Mouse (Mus musculus): ENCODE measurements around the gene Gli2. TPM values are rescaled to one million over a fixed set of nuclear protein-coding genes. Genes with fewer than 3 reads are reported as not detected.

The Gli2 gene
- total RNA-seq, 2 experiments from 2014 or later: 3.3 to 4.5 TPM

DNA sequence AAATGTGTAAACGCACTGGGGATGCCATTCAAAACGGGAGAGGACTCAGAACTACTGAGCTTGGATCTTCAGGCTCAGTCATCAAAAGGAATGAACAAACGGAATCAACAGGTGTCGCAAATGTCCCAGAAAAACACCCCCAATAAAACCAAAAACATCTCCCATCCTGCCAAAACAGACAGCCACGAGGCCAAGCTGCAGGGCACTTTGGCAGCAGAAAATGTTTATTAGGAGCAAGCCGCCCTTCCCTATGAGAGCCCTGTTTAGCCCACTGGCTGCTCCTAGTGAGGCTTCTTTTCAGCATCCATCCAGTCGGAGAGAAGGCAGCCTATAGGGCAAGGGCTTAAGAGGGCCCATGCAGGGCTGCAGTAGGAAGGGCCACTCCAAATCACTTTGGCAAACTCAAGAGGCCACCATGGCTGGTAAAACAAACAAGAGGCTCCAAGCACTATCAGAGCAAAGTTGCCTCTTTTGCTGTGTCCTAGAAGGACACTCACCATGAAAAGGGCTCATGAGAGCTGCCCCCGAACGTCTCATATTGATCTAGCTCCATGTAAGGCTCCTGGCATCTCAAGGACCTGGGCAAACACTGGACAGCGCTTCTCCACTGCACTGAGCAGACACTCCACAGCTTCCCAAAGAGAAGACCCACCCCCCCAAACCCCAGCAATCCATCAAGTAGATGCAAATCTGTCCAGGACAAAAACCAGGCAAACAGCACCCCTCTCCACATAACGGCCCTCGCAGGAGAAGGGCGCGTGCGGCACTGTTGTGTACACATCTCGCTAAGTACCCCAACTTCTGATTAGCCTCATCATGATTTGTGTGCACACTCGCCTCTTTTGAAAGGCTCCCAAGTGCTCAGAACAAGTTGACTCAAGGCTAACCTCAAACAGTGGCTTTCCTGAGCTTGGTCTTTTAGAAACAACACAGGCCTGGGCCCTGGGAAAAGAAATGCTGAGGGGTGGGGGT is 139.7 kb downstream of the Gli2 start:
- intact Hi-C loops (cut with DNase I; ENCODE audit: low total_unique reads): no loop called here

DNA sequence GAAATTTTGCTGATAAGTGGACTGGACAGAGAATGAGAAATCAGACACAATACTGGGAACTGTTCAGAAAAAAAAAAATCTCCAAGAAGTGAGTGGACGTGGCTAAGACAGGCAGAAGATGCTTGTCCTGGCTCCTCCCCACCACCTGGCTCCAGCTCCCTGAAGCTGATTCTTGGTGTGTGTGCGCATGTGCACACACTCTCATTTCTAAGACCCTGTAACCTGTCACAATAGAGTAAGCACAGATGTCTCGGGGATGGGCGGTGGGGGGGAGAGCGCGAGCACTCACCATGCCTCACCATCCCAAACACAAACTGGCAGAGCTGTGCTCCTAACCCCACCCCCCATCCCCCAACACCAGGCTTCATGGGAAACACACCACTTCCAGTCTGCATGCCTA is 140.5 kb downstream of the Gli2 start:
- intact Hi-C loops (cut with DNase I; ENCODE audit: low total_unique reads): no loop called here
- no peak for DNase-seq

More for the DNA sequence above, 139.7 kb downstream of the Gli2 start:
- DNase-seq: no peak

GRCm38 (mm10) chr1:118911427-118911727 is 142.0 kb downstream of the Gli2 start:
- intact Hi-C loops (cut with DNase I; ENCODE audit: low total_unique reads): no loop called here
- no peak for DNase-seq

- intact Hi-C loops (cut with DNase I; ENCODE audit: low total_unique reads): no loop called here
- no peak for DNase-seq
Measured at GRCm38 (mm10) chr1:118910693-118911426, 142.6 kb downstream of the Gli2 start.

DNA sequence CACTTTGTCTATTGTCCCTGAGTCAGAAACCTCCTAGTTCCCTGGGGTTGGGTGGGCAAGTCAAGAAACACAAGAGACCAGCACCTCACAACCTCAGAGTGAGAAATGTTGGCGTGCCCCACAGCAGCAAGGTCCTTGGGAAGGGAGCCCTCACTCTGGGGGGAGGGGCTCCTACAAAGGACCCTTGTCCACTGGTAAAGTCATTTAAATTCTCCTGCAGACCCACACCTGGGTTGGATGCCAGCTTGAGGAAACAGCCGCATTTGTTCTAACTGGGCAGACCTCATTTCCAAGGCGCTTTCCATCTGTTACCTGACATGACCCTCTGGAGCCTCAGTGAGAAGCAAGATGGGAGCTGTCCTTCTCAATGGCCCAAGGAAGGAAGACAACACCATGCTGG is 144.4 kb downstream of the Gli2 start:
- intact Hi-C loops (cut with DNase I; ENCODE audit: low total_unique reads): no loop called here
- no peak for DNase-seq

- intact Hi-C loops (cut with DNase I; ENCODE audit: low total_unique reads): no loop called here
- no peak for DNase-seq
Measured at GRCm38 (mm10) chr1:118907574-118907973, 145.8 kb downstream of the Gli2 start.

- intact Hi-C loops (cut with DNase I; ENCODE audit: low total_unique reads): no loop called here
- DNase-seq: no peak
Measured at GRCm38 (mm10) chr1:118905319-118905718, 148.1 kb downstream of the Gli2 start.

DNA sequence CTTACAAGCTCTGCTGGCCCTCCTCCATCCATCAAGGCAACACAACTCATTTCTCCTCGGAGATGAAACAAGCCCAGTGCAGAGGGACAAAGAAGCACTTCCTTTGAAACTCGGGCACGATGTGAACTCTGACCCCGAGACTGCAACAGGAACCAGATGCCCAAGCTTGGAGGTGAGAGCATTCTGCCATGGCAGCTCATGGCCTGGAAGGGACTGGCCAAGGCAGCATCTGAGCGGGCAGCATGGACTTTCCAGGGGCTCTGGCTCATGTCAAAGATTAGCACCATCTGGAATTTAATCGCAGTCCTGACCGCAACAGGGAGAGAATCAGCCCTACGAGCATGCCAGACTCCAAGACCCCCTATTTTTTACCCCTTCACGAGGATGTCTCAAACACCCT is 148.5 kb downstream of the Gli2 start:
- no peak for DNase-seq
- intact Hi-C loops (cut with DNase I; ENCODE audit: low total_unique reads): no loop called here

DNA sequence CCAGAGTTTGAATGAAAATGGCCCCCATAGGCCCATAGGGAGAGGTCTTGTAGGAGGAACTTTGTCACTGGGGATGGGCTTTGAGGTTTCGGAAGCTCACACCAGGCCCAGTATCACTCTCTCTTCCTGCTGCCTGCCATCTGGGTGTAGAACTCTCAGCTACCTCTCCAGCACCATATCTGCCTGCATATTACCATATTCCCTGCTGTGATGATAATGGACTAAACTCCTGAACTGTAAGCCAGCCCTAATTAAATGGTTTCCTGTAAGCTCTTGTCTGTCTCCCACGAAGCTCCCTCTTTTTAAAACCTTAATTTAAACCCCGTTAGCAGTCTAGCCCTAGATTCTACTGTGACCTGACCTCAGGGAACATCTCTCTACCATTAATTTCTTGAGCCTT is 149.0 kb downstream of the Gli2 start:
- intact Hi-C loops (cut with DNase I; ENCODE audit: low total_unique reads): no loop called here
- DNase-seq: no peak

GRCm38 (mm10) chr1:118903742-118904141 is 149.7 kb downstream of the Gli2 start:
- DNase-seq: no peak

GRCm38 (mm10) chr1:118901868-118902586 is 151.4 kb downstream of the Gli2 start:
- intact Hi-C loops (cut with DNase I; ENCODE audit: low total_unique reads): no loop called here
- DNase-seq: no peak

More at GRCm38 (mm10) chr1:118903742-118904141, 149.7 kb downstream of the Gli2 start:
- intact Hi-C loops (cut with DNase I; ENCODE audit: low total_unique reads): no loop called here

DNA sequence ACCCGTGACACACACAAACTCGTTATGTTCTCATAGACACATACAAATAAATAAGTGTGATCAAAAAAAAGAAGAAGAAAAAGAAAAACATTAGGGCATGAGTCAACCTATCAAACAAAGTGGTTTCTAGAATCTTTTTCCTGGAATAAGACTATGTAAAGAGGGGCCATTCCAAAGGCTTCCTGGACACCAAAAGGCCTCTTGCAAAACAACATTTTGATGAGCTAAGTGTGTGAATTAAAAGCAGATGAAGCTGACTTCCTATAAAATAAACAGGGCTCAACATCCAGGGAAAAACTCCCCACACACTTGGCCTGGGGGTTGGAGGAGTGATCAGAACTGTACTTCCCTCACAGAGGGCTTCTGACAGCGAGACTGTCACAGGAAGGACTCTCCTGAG is 155.1 kb downstream of the Gli2 start:
- DNase-seq: no peak
- intact Hi-C loops (cut with DNase I; ENCODE audit: low total_unique reads): no loop called here

- intact Hi-C loops (cut with DNase I; ENCODE audit: low total_unique reads): no loop called here
- peak; percentile 79 for DNase-seq
Measured at GRCm38 (mm10) chr1:118895026-118895762, 158.2 kb downstream of the Gli2 start.

DNA sequence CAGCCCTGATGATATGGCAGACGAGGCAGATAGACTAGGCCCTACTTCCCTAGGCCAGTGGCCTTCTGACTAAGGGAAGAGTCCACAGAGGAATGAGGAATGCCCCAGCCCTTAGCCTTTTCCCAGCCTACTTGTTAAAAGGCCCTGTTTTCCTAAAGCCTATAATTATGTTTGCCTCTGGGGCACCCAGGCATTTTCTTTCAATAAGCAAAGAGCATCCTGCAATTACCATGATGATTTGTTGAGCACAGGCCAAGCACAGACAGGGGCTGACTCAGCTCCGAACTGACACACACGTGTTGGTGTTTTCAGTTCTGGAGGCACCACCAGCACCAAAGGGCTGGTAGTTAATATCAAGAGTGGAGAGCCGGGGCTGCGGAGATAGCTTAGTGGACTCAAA is 162.0 kb downstream of the Gli2 start:
- intact Hi-C loops (cut with DNase I; ENCODE audit: low total_unique reads): no loop called here

GRCm38 (mm10) chr1:118890125-118890875 is 163.1 kb downstream of the Gli2 start:
- intact Hi-C loops (cut with DNase I; ENCODE audit: low total_unique reads): no loop called here
- no peak for DNase-seq

More for the DNA sequence above, 162.0 kb downstream of the Gli2 start:
- DNase-seq: no peak

GRCm38 (mm10) chr1:118880781-118881247 is 172.6 kb downstream of the Gli2 start:
- intact Hi-C loops (cut with DNase I; ENCODE audit: low total_unique reads): no loop called here
- no peak for DNase-seq

- DNase-seq: peak; percentile 24
- intact Hi-C loops (cut with DNase I; ENCODE audit: low total_unique reads): no loop called here
Measured at GRCm38 (mm10) chr1:118878291-118878690, 175.1 kb downstream of the Gli2 start.

GRCm38 (mm10) chr1:118875227-118875626 is 178.2 kb downstream of the Gli2 start:
- intact Hi-C loops (cut with DNase I; ENCODE audit: low total_unique reads): no loop called here
- no peak for DNase-seq

DNA sequence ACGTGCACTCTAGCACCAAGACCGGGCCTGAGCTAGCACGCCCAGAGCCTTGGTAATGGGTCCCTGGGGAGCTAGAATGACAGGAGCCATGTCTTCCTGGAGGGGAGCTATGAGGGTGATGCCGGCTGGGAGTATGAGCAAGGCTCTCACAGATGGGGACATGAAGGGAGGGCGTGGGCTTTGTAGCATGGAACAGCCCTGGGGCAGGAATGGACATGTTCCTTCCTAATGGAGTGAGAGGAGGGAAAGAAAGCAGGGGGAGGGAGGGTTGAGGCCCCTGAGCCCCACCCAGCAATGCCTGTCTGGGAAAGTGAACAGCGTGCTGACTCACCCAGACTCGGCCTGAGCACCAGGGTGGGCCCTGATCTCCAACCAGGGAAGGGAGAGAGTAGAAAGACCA is 179.9 kb downstream of the Gli2 start:
- no peak for DNase-seq
- intact Hi-C loops (cut with DNase I; ENCODE audit: low total_unique reads): no loop called here

Measured in gastrocnemius, postnatal 14 days (tissue).